Mouse (Mus musculus) heart, postnatal 25 days (tissue): ENCODE results near the gene Alg1. TPM values are rescaled to one million over a fixed set of nuclear protein-coding genes. Genes with fewer than 3 reads are reported as not detected.
"Not testable (repeated sequence)": the region's sequence is repeated elsewhere in the genome, so short reads cannot be mapped to it uniquely, and the experiment has no call there.

Source experiments
- DNase-seq: peaks from one replicate; pipeline ENCODE4 v3.0.0; 2022; ENCODE audit warnings: low spot score
- intact Hi-C: fragments of 180-260 bp; cut with DNase I; formaldehyde crosslinking; loops from one replicate; pipeline ENCODE4 v1.15.1; 2025
- total RNA-seq, 2 experiments: library from RNA; stranded (reverse); gene quantifications; 2 replicates each; pipeline ENCODE4 v1.2.3; 2021

Alg1 gene
- 10 to 100 TPM; 12.1 to 12.3 TPM for total RNA-seq

- peak; percentile 91 for DNase-seq
- intact Hi-C loops, result no loop called here
Observed at GRCm38 (mm10) chr16:5233418-5234313, at the start of gene Alg1. Gene Alg1 (plus strand): TSS chr16:5233621.

GRCm38 (mm10) chr16:5184101-5184500 is 49.3 kb upstream of the Alg1 start:
- intact Hi-C loops, result no loop called here
- no peak for DNase-seq

GRCm38 (mm10) chr16:5184956-5185355 is 48.5 kb upstream of the Alg1 start:
- intact Hi-C loops, result no loop called here
- DNase-seq, result no peak

- no peak for DNase-seq
- intact Hi-C loops, result no loop called here
Observed at GRCm38 (mm10) chr16:5185691-5186090, 47.7 kb upstream of the Alg1 start.

- DNase-seq, result no peak
- intact Hi-C loops, result no loop called here
Observed at GRCm38 (mm10) chr16:5186234-5186633, 47.2 kb upstream of the Alg1 start.

GRCm38 (mm10) chr16:5195080-5195479 is 38.3 kb upstream of the Alg1 start:
- intact Hi-C loops, result no loop called here
- no peak for DNase-seq

GRCm38 (mm10) chr16:5202681-5203080 is 30.7 kb upstream of the Alg1 start:
- DNase-seq, result no peak
- intact Hi-C loops, result loop anchor here (1.0 to 5.0 kb wide), 3 partner anchors 42 to 270 kb away; partner anchors contain the start of gene Eef2kmt

- DNase-seq, result no peak
- intact Hi-C loops, result loop anchor here (2.0 to 5.0 kb wide), 2 partner anchors 52 to 269 kb away; partner anchors contain the start of gene Eef2kmt
Observed at GRCm38 (mm10) chr16:5203200-5203599, 30.2 kb upstream of the Alg1 start.

- intact Hi-C loops, result loop anchor here (2.0 to 5.0 kb wide), 2 partner anchors 51 to 268 kb away; partner anchors contain the start of gene Eef2kmt
- peak; percentile 51 for DNase-seq
Observed at GRCm38 (mm10) chr16:5203668-5204433, 29.6 kb upstream of the Alg1 start, which contains the start of gene Nagpa. Gene Nagpa (minus strand): TSS chr16:5204012.

- DNase-seq, result no peak
- intact Hi-C loops, result no loop called here
Observed at GRCm38 (mm10) chr16:5205431-5205970, 27.9 kb upstream of the Alg1 start.

- intact Hi-C loops, result no loop called here
- no peak for DNase-seq
Observed at GRCm38 (mm10) chr16:5206051-5206450, 27.4 kb upstream of the Alg1 start.

- DNase-seq, result no peak
- intact Hi-C loops, result no loop called here
Observed at GRCm38 (mm10) chr16:5210365-5210764, 23.1 kb upstream of the Alg1 start.

- DNase-seq, result no peak
- intact Hi-C loops, result no loop called here
Observed at GRCm38 (mm10) chr16:5212150-5212549, 21.3 kb upstream of the Alg1 start.

GRCm38 (mm10) chr16:5214126-5214525 is 19.3 kb upstream of the Alg1 start:
- intact Hi-C loops, result no loop called here

GRCm38 (mm10) chr16:5216686-5217085 is 16.7 kb upstream of the Alg1 start:
- intact Hi-C loops, result no loop called here
- no peak for DNase-seq

More at GRCm38 (mm10) chr16:5214126-5214525, 19.3 kb upstream of the Alg1 start:
- DNase-seq, result no peak

- DNase-seq, result no peak
Observed at GRCm38 (mm10) chr16:5217341-5218133, 15.9 kb upstream of the Alg1 start.

GRCm38 (mm10) chr16:5221403-5221802 is 12.0 kb upstream of the Alg1 start:
- no peak for DNase-seq
- intact Hi-C loops, result loop anchor here (2.0 kb wide), 1 partner anchor 21 kb away; no protein-coding TSS in a partner anchor

More at GRCm38 (mm10) chr16:5217341-5218133, 15.9 kb upstream of the Alg1 start:
- intact Hi-C loops, result no loop called here

GRCm38 (mm10) chr16:5222140-5222539 is 11.3 kb upstream of the Alg1 start, which contains the start of gene AU021092:
Gene AU021092 (minus strand): TSS chr16:5222299.
- intact Hi-C loops, result no loop called here
- no peak for DNase-seq

- intact Hi-C loops, DNase-seq: not testable (repeated sequence)
Observed at GRCm38 (mm10) chr16:5226534-5226933, 6.9 kb upstream of the Alg1 start.
